Mouse (Mus musculus) CH12.LX (cell line): Measurements from ENCODE around the gene Megf11. TPM values are rescaled to one million over a fixed set of nuclear protein-coding genes. Genes with fewer than 3 reads are reported as not detected.

Experiments used
- DNase-seq: peaks from one replicate; pipeline ENCODE4 v3.0.0-alpha.2; 2013; ENCODE audit errors: extremely low read depth
- H3K27ac ChIP-seq: 2 replicates; pipeline ENCODE4 v1.5.1; 2012; ENCODE audit warnings: low read depth, mild to moderate bottlenecking, control low read depth, moderate library complexity; ENCODE audit not compliant: insufficient read depth
- H3K27me3 ChIP-seq: replicated peaks from 2 replicates; pipeline ENCODE3; 2012; ENCODE audit warnings: inconsistent platforms
- H3K36me3 ChIP-seq, 2 experiments: replicated peaks in 1 of 2; 2 replicates each; pipeline versions ENCODE3 to v1.6.1; 2012; ENCODE audit warnings: inconsistent platforms in 1 of 2, low read length in 1 of 2, mild to moderate bottlenecking in 1 of 2, mixed read lengths in 1 of 2, moderate library complexity in 1 of 2; ENCODE audit not compliant: control insufficient read depth in 1 of 2, insufficient read depth in 1 of 2
- H3K4me1 ChIP-seq, 2 experiments: 2 replicates each; pipeline ENCODE4 v1.6.1; 2012; ENCODE audit warnings: inconsistent platforms in 1 of 2, moderate library complexity in 1 of 2; ENCODE audit not compliant: insufficient read depth in 2 of 2, control insufficient read depth in 1 of 2
- H3K4me2 ChIP-seq: 2 replicates; pipeline ENCODE4 v1.6.1; 2012; ENCODE audit warnings: low read depth, mild to moderate bottlenecking, control low read depth; ENCODE audit not compliant: poor library complexity, insufficient read depth, severe bottlenecking
- H3K4me3 ChIP-seq, 3 experiments: fragments of 150-350 bp in 1 of 3; sonication (generic) in 1 of 3; replicated peaks in 1 of 3; 2 replicates each; pipeline versions ENCODE3 to v1.5.1; 2011 to 2012; ENCODE audit warnings: low read depth in 2 of 3, low read length in 2 of 3, mild to moderate bottlenecking in 2 of 3, moderate library complexity in 2 of 3, control low read depth in 1 of 3, improper control_type of control experiment in 1 of 3, inconsistent platforms in 1 of 3, mixed read lengths in 1 of 3; ENCODE audit not compliant: poor library complexity in 1 of 3
- H3K79me2 ChIP-seq: replicated peaks from 2 replicates; pipeline ENCODE4 v1.6.1; 2012; ENCODE audit warnings: mild to moderate bottlenecking, moderate library complexity; ENCODE audit not compliant: control insufficient read depth, poor library complexity, insufficient read depth, severe bottlenecking; ENCODE audit errors: extremely low read depth
- H3K9ac ChIP-seq: 2 replicates; pipeline ENCODE4 v1.6.1; 2012; ENCODE audit warnings: low read depth, mild to moderate bottlenecking, control low read depth, moderate library complexity; ENCODE audit not compliant: insufficient read depth
- H3K9me3 ChIP-seq: replicated peaks from 2 replicates; pipeline ENCODE3; 2012; ENCODE audit warnings: low read length, inconsistent platforms, mixed read lengths
- CTCF ChIP-seq, 2 experiments: IDR thresholded peaks in 1 of 2; conservative IDR thresholded peaks in 1 of 2; 2 replicates each; pipeline ENCODE4 v1.5.1; 2011 to 2012; ENCODE audit warnings: low read depth in 2 of 2, low read length in 2 of 2, improper control_type of control experiment in 1 of 2, inconsistent platforms in 1 of 2, mild to moderate bottlenecking in 1 of 2, moderate library complexity in 1 of 2
- ELF1 ChIP-seq: IDR thresholded peaks from 2 replicates; pipeline ENCODE4 v1.6.1; 2014; ENCODE audit warnings: low read depth, mild to moderate bottlenecking, inconsistent platforms, low read length, improper control_type of control experiment
- EP300 ChIP-seq: IDR thresholded peaks from 2 replicates; pipeline ENCODE4 v1.6.1; 2011; ENCODE audit warnings: low read length, improper control_type of control experiment
- ETS1 ChIP-seq: conservative IDR thresholded peaks from 2 replicates; pipeline ENCODE4 v1.6.1; 2012; ENCODE audit warnings: low read depth, mild to moderate bottlenecking, inconsistent platforms, low read length, improper control_type of control experiment, moderate library complexity
- IRF4 ChIP-seq: IDR thresholded peaks from 2 replicates; pipeline ENCODE4 v1.6.1; 2014; ENCODE audit warnings: low read depth, mild to moderate bottlenecking, inconsistent platforms, low read length, improper control_type of control experiment
- JUN ChIP-seq: IDR thresholded peaks from 2 replicates; pipeline ENCODE4 v1.6.1; 2011; ENCODE audit warnings: low read depth, mild to moderate bottlenecking, low read length, improper control_type of control experiment, moderate library complexity; ENCODE audit not compliant: insufficient read depth
- JUND ChIP-seq: conservative IDR thresholded peaks from 2 replicates; pipeline ENCODE4 v1.6.1; 2011; ENCODE audit warnings: low read depth, low read length, improper control_type of control experiment
- KAT2A ChIP-seq: IDR thresholded peaks from 2 replicates; pipeline ENCODE4 v1.6.1; 2012; ENCODE audit warnings: low read length, improper control_type of control experiment, inconsistent platforms; ENCODE audit not compliant: insufficient replicate concordance
- MAFK ChIP-seq: IDR thresholded peaks from 2 replicates; pipeline ENCODE4 v1.6.1; 2011; ENCODE audit warnings: low read length, improper control_type of control experiment; ENCODE audit not compliant: insufficient replicate concordance
- MAZ ChIP-seq: IDR thresholded peaks from 2 replicates; pipeline ENCODE4 v1.6.1; 2012; ENCODE audit warnings: low read depth, mild to moderate bottlenecking, inconsistent platforms, low read length, improper control_type of control experiment, moderate library complexity
- MEF2A ChIP-seq: IDR thresholded peaks from 2 replicates; pipeline ENCODE4 v1.6.1; 2014; ENCODE audit warnings: low read depth, mild to moderate bottlenecking, inconsistent platforms, low read length, improper control_type of control experiment, borderline replicate concordance
- MXI1 ChIP-seq: IDR thresholded peaks from 2 replicates; pipeline ENCODE4 v1.6.1; 2011; ENCODE audit warnings: mild to moderate bottlenecking, low read depth, low read length, improper control_type of control experiment
- MYC ChIP-seq: IDR thresholded peaks from 2 replicates; pipeline ENCODE4 v1.6.1; 2011; ENCODE audit warnings: low read depth, mild to moderate bottlenecking, improper control_type of control experiment, low read length
- NELFE ChIP-seq: IDR thresholded peaks from 2 replicates; pipeline ENCODE4 v1.6.1; 2011; ENCODE audit warnings: low read depth, low read length, improper control_type of control experiment
- NRF1 ChIP-seq: IDR thresholded peaks from 2 replicates; pipeline ENCODE4 v1.6.1; 2014; ENCODE audit warnings: low read depth, mild to moderate bottlenecking, inconsistent platforms, low read length, improper control_type of control experiment, moderate library complexity
- POLR2A ChIP-seq: IDR thresholded peaks from 2 replicates; pipeline ENCODE4 v1.6.1; 2011; ENCODE audit warnings: low read depth, mild to moderate bottlenecking, improper control_type of control experiment, low read length
- RAD21 ChIP-seq: IDR thresholded peaks from 2 replicates; pipeline ENCODE4 v1.6.1; 2011; ENCODE audit warnings: low read depth, mild to moderate bottlenecking, low read length, improper control_type of control experiment, moderate library complexity
- RCOR1 ChIP-seq: conservative IDR thresholded peaks from 2 replicates; pipeline ENCODE4 v1.6.1; 2012; ENCODE audit warnings: low read depth, mild to moderate bottlenecking, inconsistent platforms, low read length, improper control_type of control experiment
- SMC3 ChIP-seq: IDR thresholded peaks from 2 replicates; pipeline ENCODE4 v1.6.1; 2011; ENCODE audit warnings: low read depth, low read length, improper control_type of control experiment
- TCF12 ChIP-seq: IDR thresholded peaks from 2 replicates; pipeline ENCODE4 v1.6.1; 2014; ENCODE audit warnings: low read depth, mild to moderate bottlenecking, inconsistent platforms, low read length, improper control_type of control experiment
- USF1 ChIP-seq: IDR thresholded peaks from 2 replicates; pipeline ENCODE4 v1.6.1; 2014; ENCODE audit warnings: low read depth, mild to moderate bottlenecking, inconsistent platforms, low read length, improper control_type of control experiment
- ZC3H11A ChIP-seq: IDR thresholded peaks from 2 replicates; pipeline ENCODE4 v1.6.1; 2012; ENCODE audit warnings: low read depth, mild to moderate bottlenecking, inconsistent platforms, low read length, improper control_type of control experiment
- ZKSCAN1 ChIP-seq: IDR thresholded peaks from 2 replicates; pipeline ENCODE4 v1.6.1; 2012; ENCODE audit warnings: low read depth, inconsistent platforms, low read length, improper control_type of control experiment, borderline replicate concordance
- ZMIZ1 ChIP-seq: IDR thresholded peaks from 2 replicates; pipeline ENCODE4 v1.6.1; 2012; ENCODE audit warnings: low read depth, mild to moderate bottlenecking, inconsistent platforms, low read length, improper control_type of control experiment
- ZNF384 ChIP-seq: IDR thresholded peaks from 2 replicates; pipeline ENCODE4 v1.6.1; 2012; ENCODE audit warnings: low read depth, low read length, improper control_type of control experiment, inconsistent platforms
- dilution Hi-C: fragments of 300-500 bp; cut with MboI; formaldehyde crosslinking; loops from 2 replicates; pipeline ENCODE4 v1.14.3; 2020; ENCODE audit warnings: low sequenced_read_pairs; ENCODE audit not compliant: extremely low pct_unique_long_range_greater_than_20kb, extremely low pct_ligation_motif_present
- in situ Hi-C: fragments of 300-500 bp; cut with MboI; formaldehyde crosslinking; loops from 3 replicates; pipeline ENCODE4 v1.14.3; 2019; ENCODE audit warnings: low sequenced_read_pairs, low pct_ligation_motif_present, low pct_unique_long_range_greater_than_20kb, mixed read lengths
- polyA plus RNA-seq: library from polyadenylated mRNA; unstranded; fragments of >175 nt; gene quantifications from 2 replicates; pipeline ENCODE4 v1.2.1, GENCODE M21; 2012; ENCODE audit warnings: low read depth; ENCODE audit not compliant: insufficient read length
- total RNA-seq, 2 experiments: library from RNA; depleted of rRNA; stranded (reverse); fragments of 300-350 nt in 1 of 2; fragments of >200 nt in 1 of 2; gene quantifications; 2 replicates each; pipeline ENCODE4 v1.2.3; 2012 to 2014

Megf11 gene
- total and polyA plus RNA-seq, 3 experiments, result 0.04 to 0.59 TPM; not detected in 1

DNA sequence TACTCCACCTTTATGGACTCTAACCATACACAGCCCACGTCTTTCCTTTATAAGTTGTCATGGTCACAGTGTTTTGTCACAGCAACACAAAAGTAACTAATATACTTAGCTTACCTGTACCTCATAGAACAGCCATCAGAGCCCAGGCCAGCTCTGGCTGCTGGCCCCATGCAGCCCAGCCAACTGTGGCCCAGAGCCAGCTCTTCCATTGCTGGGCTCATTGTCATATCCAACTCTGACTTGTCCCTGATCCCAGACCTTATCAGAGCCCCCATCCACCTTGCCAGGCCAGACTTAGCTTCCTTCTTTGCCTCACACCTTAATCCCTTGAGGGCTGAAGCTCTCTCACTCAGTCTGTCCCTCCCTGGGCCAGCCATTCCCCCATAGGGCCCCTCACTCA lies 221.6 kb downstream of the Megf11 start:
- Histone ChIP-seq H3K9ac (no peak overlapping the region), H3K9me3 (no peaks in the 10 kb centered on the region), H3K27me3 (peaks cover 6% of the 10 kb centered on the region), H3K27ac (no peak overlapping the region), H3K79me2 (no peaks in the 10 kb centered on the region), H3K36me3 (no peaks in the 10 kb centered on the region), H3K4me1 (no peaks in the 10 kb centered on the region), H3K4me3 (no peak overlapping the region), H3K4me2 (no peak overlapping the region)
- TF ChIP-seq USF1 (no peak), TCF12 (no peak), MAZ (no peak), ZMIZ1 (no peak), RAD21 (no peak), POLR2A (no peak), RCOR1 (no peak), MXI1 (no peak), NRF1 (no peak), KAT2A (no peak), ZC3H11A (no peak), JUN (no peak), NELFE (no peak), MAFK (no peak), IRF4 (no peak), CTCF (conservative IDR thresholded peaks at IDR 0.05 in 1 of 2, IDR thresholded peaks at IDR 0.05 in 1 of 2; ENCODE audit: low read depth in 2 of 2, low read length in 2 of 2) (no peak), SMC3 (no peak), ZKSCAN1 (no peak), EP300 (no peak)
- dilution Hi-C loops, result no loop called here
- no peak for DNase-seq
- in situ Hi-C loops, result no loop called here

DNA sequence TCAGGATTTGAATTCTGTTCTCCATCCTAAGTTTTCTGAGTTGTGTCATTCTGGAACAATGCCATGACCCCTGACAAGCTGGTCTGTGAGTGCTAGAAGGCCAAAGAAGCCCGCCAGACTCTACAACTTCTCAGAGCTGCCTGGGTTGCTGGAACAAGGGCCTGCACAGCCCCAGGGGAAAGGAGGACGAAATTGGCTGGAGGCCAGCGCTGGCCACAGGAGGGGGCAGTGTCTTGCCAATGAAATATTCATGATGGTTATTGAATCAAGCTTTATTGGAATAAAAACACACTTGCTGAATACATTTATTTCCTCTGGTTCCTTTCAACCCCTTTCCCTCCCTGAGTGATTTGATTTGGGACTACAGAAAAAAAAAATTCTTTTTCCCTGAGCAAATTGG lies 224.1 kb downstream of the Megf11 start:
- no peaks in the 10 kb centered on the region for H3K36me3 ChIP-seq
- H3K4me2 ChIP-seq, result no peak overlapping the region
- TF ChIP-seq MYC (no peak), ELF1 (no peak), RAD21 (no peak), ETS1 (no peak), JUND (no peak), NRF1 (no peak), MEF2A (no peak), TCF12 (no peak), ZNF384 (no peak), NELFE (no peak), MAZ (no peak)
- H3K79me2 ChIP-seq, result no peaks in the 10 kb centered on the region
- H3K9ac ChIP-seq, result no peak overlapping the region
- in situ Hi-C loops, result no loop called here
- H3K27ac ChIP-seq, result no peak overlapping the region
- no peaks in the 10 kb centered on the region for H3K9me3 ChIP-seq
- H3K4me3 ChIP-seq, result no peak overlapping the region
- H3K27me3 ChIP-seq, result peaks cover 4% of the 10 kb centered on the region
- dilution Hi-C loops, result no loop called here
- no peaks in the 10 kb centered on the region for H3K4me1 ChIP-seq
- DNase-seq, result no peak
